Mouse (Mus musculus) hindbrain, postnatal 0 days (tissue): ENCODE measurements around the gene Mrpl12. TPM values are rescaled to one million over a fixed set of nuclear protein-coding genes. Genes with fewer than 3 reads are reported as not detected.
A peak's percentile ranks its signal among the peaks of the same experiment; 100 is the strongest.

ENCODE experiments used
- ATAC-seq: fragments of 200-750 bp; cut with Nextera tagmentation; 2 replicates; pipeline ENCODE4 v1.8.0; 2017; ENCODE audit warnings: mild to moderate bottlenecking, moderate TSS enrichment, moderate library complexity
- DNase-seq: peaks from one replicate; pipeline ENCODE4 v3.0.0-alpha.2; 2015; ENCODE audit warnings: low spot score
- H3K27ac ChIP-seq: fragments of 300-500 bp; sonication (generic); 2 replicates; pipeline ENCODE4 v1.5.1; 2014; ENCODE audit warnings: mild to moderate bottlenecking
- H3K27me3 ChIP-seq: fragments of 300-500 bp; sonication (generic); 2 replicates; pipeline ENCODE4 v1.6.1; 2014; ENCODE audit warnings: low read length, mixed read lengths; ENCODE audit not compliant: insufficient read depth
- H3K36me3 ChIP-seq: fragments of 300-500 bp; sonication (generic); 2 replicates; pipeline ENCODE4 v1.6.1; 2014; ENCODE audit warnings: low read length, mixed read lengths; ENCODE audit not compliant: insufficient read depth
- H3K4me1 ChIP-seq: fragments of 300-500 bp; sonication (generic); 2 replicates; pipeline ENCODE4 v1.6.1; 2014; ENCODE audit warnings: antibody characterized with exemption, low read length, mixed read lengths; ENCODE audit not compliant: insufficient read depth
- H3K4me2 ChIP-seq: fragments of 300-500 bp; sonication (generic); 2 replicates; pipeline ENCODE4 v1.6.1; 2014; ENCODE audit warnings: low read depth, mild to moderate bottlenecking, low read length, moderate library complexity, mixed read lengths
- H3K4me3 ChIP-seq: fragments of 300-500 bp; sonication (generic); 2 replicates; pipeline ENCODE4 v1.5.1; 2014; ENCODE audit warnings: low read length
- H3K9ac ChIP-seq: fragments of 300-500 bp; sonication (generic); replicated peaks from 2 replicates; pipeline ENCODE4 v1.6.1; 2014; ENCODE audit warnings: mild to moderate bottlenecking, low read length, moderate library complexity, mixed read lengths
- H3K9me3 ChIP-seq: fragments of 300-500 bp; sonication (generic); 2 replicates; pipeline ENCODE4 v1.6.1; 2016; ENCODE audit warnings: low read length, mixed read lengths
- CTCF ChIP-seq: IDR thresholded peaks from 2 replicates; pipeline ENCODE4 v1.5.1; 2016; ENCODE audit warnings: antibody characterized with exemption, control low read depth, low read depth
- WGBS: fragments of 180-500 bp; shearing (Covaris S2); extraction: QIAGEN DNeasy Blood & Tissue Kit; methylation state at CpG from one replicate; pipeline ENCODE4 v1.1.7; 2014; 5-methylcytosine and 5-hydroxymethylcytosine counted together
- polyA plus RNA-seq: library from polyadenylated mRNA; unstranded; fragments of >200 nt; fragmentation: Nextera tagmentation; extraction: Ambion mirVana; gene quantifications from 2 replicates; pipeline ENCODE4 v1.2.1, GENCODE M21; 2015
- total RNA-seq: library from RNA; depleted of rRNA; stranded (reverse); fragments of >200 nt; gene quantifications from 2 replicates; pipeline ENCODE4 v1.2.3, GENCODE M21; 2014

The Mrpl12 gene
- total and polyA plus RNA-seq, 2 experiments from 2014 or later: 52.4 to 155 TPM

GRCm38 (mm10) chr11:120505661-120506060 is 21.2 kb downstream of the Mrpl12 start:
- Histone ChIP-seq H3K9me3 (no peaks in the 10 kb centered on the region), H3K36me3 (no peaks in the 10 kb centered on the region), H3K4me2 (no peak overlapping the region), H3K4me1 (no peaks in the 10 kb centered on the region), H3K27me3 (no peaks in the 10 kb centered on the region), H3K4me3 (no peak overlapping the region), H3K27ac (no peak overlapping the region), H3K9ac (no peak overlapping the region)
- no peak for ATAC-seq
- WGBS: 89% methylated on average over 3 of the region's 3 CpGs
- no peak for TF ChIP-seq CTCF
- DNase-seq: no peak

DNA sequence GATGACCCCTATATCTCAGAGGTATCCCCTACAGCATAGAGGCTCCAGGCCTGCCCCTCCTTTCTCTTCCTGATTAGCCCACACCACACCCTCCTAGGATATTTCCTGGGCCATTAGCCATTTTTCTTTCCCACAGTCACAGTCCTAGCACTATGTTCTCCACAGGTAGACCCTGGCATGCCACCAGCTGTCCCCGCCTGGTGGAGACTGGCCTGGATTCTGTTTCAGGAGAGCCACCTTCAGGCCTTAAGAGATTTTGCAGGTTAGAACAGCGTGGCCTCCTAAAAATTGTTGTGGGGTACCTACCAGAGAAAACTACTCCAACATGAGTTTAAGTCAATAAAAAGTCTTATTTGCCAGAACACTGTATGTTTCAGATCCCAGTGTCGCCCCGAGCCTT is 22.5 kb downstream of the Mrpl12 start:
- Histone ChIP-seq H3K27me3 (no peaks in the 10 kb centered on the region), H3K4me3 (no peak overlapping the region), H3K36me3 (no peaks in the 10 kb centered on the region), H3K4me2 (no peak overlapping the region), H3K9me3 (no peaks in the 10 kb centered on the region), H3K4me1 (no peaks in the 10 kb centered on the region), H3K9ac (no peak overlapping the region), H3K27ac (no peak overlapping the region)
- peak; percentile 27 for DNase-seq
- TF ChIP-seq CTCF: peak; percentile 58
- ATAC-seq: no peak
- 54% methylated on average over 4 of the region's 4 CpGs for WGBS

GRCm38 (mm10) chr11:120507611-120508289 is 23.3 kb downstream of the Mrpl12 start:
- Histone ChIP-seq H3K4me3 (no peak overlapping the region), H3K36me3 (no peaks in the 10 kb centered on the region)

GRCm38 (mm10) chr11:120508290-120508870 is 24.0 kb downstream of the Mrpl12 start:
- no peaks in the 10 kb centered on the region for H3K36me3 ChIP-seq
- no peak overlapping the region for H3K9ac ChIP-seq
- no peak for ATAC-seq
- H3K27me3 ChIP-seq: no peaks in the 10 kb centered on the region
- 77% methylated on average over 9 of the region's 9 CpGs for WGBS
- H3K4me2 ChIP-seq: no peak overlapping the region
- no peaks in the 10 kb centered on the region for H3K9me3 ChIP-seq
- no peaks in the 10 kb centered on the region for H3K4me1 ChIP-seq
- no peak overlapping the region for H3K27ac ChIP-seq
- TF ChIP-seq CTCF: no peak
- DNase-seq: no peak
- H3K4me3 ChIP-seq: no peak overlapping the region

More at GRCm38 (mm10) chr11:120507611-120508289, 23.3 kb downstream of the Mrpl12 start:
- no peaks in the 10 kb centered on the region for H3K27me3 ChIP-seq
- H3K4me1 ChIP-seq: no peaks in the 10 kb centered on the region
- H3K27ac ChIP-seq: no peak overlapping the region
- no peak for TF ChIP-seq CTCF
- no peak overlapping the region for H3K9ac ChIP-seq
- H3K4me2 ChIP-seq: no peak overlapping the region
- no peak for ATAC-seq
- WGBS: 75% methylated on average over 13 of the region's 13 CpGs
- no peaks in the 10 kb centered on the region for H3K9me3 ChIP-seq
- no peak for DNase-seq

- ATAC-seq: no peak
- no peaks in the 10 kb centered on the region for H3K9me3 ChIP-seq
- H3K27me3 ChIP-seq: no peaks in the 10 kb centered on the region
- no peak overlapping the region for H3K4me2 ChIP-seq
- H3K27ac ChIP-seq: no peak overlapping the region
- DNase-seq: no peak
- no peak overlapping the region for H3K9ac ChIP-seq
- H3K36me3 ChIP-seq: no peaks in the 10 kb centered on the region
- TF ChIP-seq CTCF: no peak
- 37% methylated on average over 4 of the region's 4 CpGs for WGBS
- H3K4me1 ChIP-seq: no peaks in the 10 kb centered on the region
- no peak overlapping the region for H3K4me3 ChIP-seq
Measured at GRCm38 (mm10) chr11:120509940-120510339, 25.5 kb downstream of the Mrpl12 start.

DNA sequence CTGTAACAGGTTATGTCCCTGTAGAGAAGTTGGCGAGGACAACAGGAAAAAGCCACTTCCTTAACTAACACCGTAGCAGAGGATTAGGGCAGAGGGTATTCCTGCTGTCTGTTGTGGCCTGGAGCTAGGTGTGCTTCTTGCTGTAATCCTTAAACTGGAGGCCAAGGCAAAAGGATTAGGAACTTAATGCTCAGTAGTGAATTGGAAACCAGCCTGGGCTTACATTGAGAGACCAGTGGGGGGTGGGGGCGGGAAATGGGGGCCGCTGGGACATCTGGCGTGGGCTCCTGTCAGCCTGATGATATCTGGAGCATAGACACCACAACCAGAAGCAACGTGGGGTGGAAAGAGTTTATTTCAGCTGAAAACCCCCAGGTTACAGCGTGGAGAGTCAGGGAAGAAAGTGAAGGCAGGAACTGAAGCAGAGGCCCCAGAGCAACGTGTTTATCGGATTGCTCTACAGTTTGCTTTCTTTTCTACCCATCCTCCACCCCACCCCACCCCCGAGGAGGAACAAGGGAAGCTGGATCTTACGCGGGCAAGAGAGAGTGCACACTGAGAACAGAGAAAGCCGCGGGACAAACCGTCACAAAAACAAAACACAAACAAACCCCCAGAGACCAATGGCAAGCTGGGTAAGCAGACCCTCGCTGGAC is 26.1 kb downstream of the Mrpl12 start:
- TF ChIP-seq CTCF: no peak
- Histone ChIP-seq H3K27me3 (no peaks in the 10 kb centered on the region), H3K36me3 (no peaks in the 10 kb centered on the region), H3K4me1 (no peaks in the 10 kb centered on the region), H3K9ac (no peak overlapping the region), H3K4me2 (peak overlapping the region; percentile 43), H3K9me3 (no peaks in the 10 kb centered on the region), H3K4me3 (no peak overlapping the region), H3K27ac (no peak overlapping the region)
- DNase-seq: peak; percentile 36
- WGBS: 10% methylated on average over 16 of the region's 16 CpGs
- ATAC-seq: no peak
